Mouse (Mus musculus): ENCODE results near the gene Stk32b. TPM values are rescaled to one million over a fixed set of nuclear protein-coding genes. Genes with fewer than 3 reads are reported as not detected.

Stk32b gene
- polyA plus RNA-seq, 1 experiment from 2014 or later, result 16.7 TPM

DNA sequence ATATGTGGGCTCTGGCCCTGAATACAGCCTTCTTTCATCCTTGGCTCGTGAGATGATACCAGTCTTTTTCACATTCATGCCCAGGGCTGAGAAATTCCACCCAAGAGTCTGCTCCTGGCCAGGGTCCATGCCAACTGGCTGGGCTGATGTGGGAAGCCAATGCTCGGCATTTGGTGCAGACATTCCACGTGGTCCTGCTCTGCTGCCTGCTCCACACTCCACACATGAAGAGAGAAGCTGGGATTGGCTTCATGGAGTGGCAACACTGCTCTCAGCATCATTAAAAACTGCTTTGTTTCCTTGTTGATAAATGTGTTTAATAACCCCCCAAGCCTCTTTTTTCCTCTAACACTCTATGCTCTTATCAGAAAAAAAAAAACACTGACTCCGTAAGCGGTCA lies 61.8 kb downstream of the Stk32b start:
- Histone ChIP-seq H3K9me3 (no peaks in the 10 kb centered on the region), H3K9ac (replicated peaks) (no peak overlapping the region), H3K4me1 (peaks cover 21% of the 10 kb centered on the region), H3K4me2 (replicated peaks) (no peak overlapping the region), H3K4me3 (no peak overlapping the region), H3K27ac (replicated peaks) (no peak overlapping the region), H3K36me3 (no peaks in the 10 kb centered on the region), H3K27me3 (no peaks in the 10 kb centered on the region)
- ATAC-seq (replicated peaks), result no peak
- 64% methylated on average over 5 of the region's 5 CpGs for WGBS

DNA sequence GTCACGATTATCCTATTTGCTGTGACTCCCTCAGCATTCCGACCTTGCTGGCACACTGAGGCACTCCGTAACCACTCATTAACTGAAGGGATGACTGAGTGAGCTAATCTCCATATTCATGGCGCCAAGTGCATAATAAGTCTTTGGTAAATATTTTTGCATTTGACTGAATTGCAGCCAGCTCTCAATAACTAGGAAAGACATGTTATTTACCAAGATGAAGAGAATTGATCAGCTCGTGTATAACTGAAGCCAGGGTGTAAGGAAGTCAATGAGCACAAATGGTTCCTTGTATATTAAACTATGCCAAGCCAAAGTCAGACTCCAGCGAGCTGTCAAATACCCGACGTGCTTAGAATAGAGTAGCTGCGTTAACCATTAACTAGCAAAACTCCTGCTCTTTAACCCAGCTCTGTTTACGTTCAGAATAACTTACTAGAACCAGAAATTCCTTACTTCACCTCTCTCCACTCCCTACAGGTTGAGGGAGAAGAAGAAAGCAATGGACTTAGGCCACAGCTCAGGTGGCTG lies 66.2 kb downstream of the Stk32b start:
- Histone ChIP-seq H3K9ac (replicated peaks) (no peak overlapping the region), H3K27me3 (peaks cover 6% of the 10 kb centered on the region; the same call in 1 of the 2 replicates), H3K4me2 (replicated peaks) (no peak overlapping the region; the same call in 1 of the 2 replicates), H3K4me1 (peaks cover 14% of the 10 kb centered on the region), H3K9me3 (no peaks in the 10 kb centered on the region), H3K4me3 (no peak overlapping the region), H3K36me3 (no peaks in the 10 kb centered on the region), H3K27ac (replicated peaks) (no peak overlapping the region)
- ATAC-seq (replicated peaks), result peak; percentile 66
- WGBS, result 17% methylated on average over 10 of the region's 10 CpGs

DNA sequence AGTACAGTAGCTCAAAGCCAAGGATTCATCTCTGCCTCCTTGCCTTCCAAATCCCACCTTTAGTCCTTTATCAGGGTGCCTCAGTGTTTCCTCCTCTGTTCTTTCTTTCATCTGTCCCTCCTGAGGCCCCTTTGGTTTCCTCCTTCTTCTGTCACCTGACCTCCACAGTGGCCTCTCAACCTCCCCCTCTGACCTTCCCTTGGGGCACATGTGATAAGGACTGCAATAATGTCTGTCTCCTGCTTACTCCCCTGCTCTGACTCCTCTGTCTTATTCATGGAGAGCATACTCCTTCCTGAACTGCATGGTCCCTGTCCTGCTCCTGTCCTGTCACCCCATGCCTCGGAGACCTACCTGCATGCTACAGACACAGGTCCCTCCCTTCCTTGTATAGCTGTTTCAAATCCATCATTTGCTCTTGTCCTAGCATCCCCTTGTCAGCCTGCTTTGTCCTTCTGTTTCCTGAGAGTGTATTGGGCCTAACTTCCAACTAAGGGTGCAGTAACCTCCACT lies 66.8 kb downstream of the Stk32b start:
- no peak overlapping the region for H3K4me2 ChIP-seq (replicated peaks)
- H3K9ac ChIP-seq (replicated peaks), result no peak overlapping the region
- peak; percentile 38; the same call in 1 of the 2 replicates for ATAC-seq (replicated peaks)
- peaks cover 14% of the 10 kb centered on the region for H3K4me1 ChIP-seq
- no peak overlapping the region for H3K27ac ChIP-seq (replicated peaks)
- H3K9me3 ChIP-seq, result no peaks in the 10 kb centered on the region
- WGBS, result 72% methylated on average over 1 of the region's 1 CpGs
- H3K36me3 ChIP-seq, result no peaks in the 10 kb centered on the region
- peaks cover 6% of the 10 kb centered on the region; the same call in 1 of the 2 replicates for H3K27me3 ChIP-seq
- H3K4me3 ChIP-seq, result no peak overlapping the region

DNA sequence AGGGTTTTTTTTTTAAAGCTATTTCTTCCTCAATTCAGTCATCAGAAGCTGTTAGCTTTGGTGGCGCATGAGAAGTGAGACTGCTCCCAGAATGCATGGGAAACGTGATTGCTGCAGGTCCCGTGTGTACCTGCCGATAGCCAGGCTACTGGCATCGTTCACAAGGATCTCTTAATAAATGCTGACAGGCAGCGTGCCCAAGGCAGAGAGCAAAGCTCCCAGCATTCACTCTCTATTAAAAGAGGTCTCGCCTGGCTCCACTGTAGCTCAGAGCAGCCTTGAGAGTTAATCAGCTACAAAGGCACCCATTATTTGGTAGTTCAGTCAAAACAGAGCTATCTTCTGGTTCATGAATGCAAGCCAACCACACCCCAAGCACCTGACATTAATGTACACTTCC lies 72.9 kb downstream of the Stk32b start:
- Histone ChIP-seq H3K9me3 (no peaks in the 10 kb centered on the region), H3K36me3 (no peaks in the 10 kb centered on the region), H3K9ac (replicated peaks) (no peak overlapping the region), H3K27me3 (0 out of 2 replicates have a peak, but pooled peaks cover 2% of the 10 kb centered on the region), H3K4me1 (0 out of 2 replicates have a peak, but pooled peaks cover 2% of the 10 kb centered on the region), H3K27ac (replicated peaks) (no peak overlapping the region), H3K4me2 (replicated peaks) (no peak overlapping the region), H3K4me3 (no peak overlapping the region)
- 47% methylated on average over 7 of the region's 7 CpGs for WGBS
- ATAC-seq (replicated peaks), result no peak

DNA sequence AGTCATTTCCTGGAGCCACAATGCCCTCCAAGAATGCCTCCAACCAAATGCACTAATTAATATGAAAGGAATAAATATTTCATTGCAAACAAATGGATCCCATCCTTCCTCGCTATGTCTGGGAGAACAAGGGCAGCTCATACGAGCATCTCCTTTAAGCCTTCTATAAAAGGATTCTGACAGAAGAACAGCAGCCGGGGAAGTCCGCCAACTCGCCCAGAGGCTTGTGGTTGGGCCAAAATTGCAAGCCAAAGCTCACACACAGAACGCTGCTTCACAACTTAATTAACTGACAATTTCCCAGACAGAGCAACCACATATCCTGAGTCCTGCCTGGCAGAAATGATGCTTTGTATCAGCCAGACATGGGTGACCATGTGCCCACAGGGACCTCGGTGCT lies 74.5 kb downstream of the Stk32b start:
- 46% methylated on average over 7 of the region's 7 CpGs for WGBS
- no peak overlapping the region for H3K27ac ChIP-seq (replicated peaks)
- H3K4me1 ChIP-seq, result 0 out of 2 replicates have a peak, but pooled peaks cover 2% of the 10 kb centered on the region
- ATAC-seq (replicated peaks), result no peak
- H3K4me2 ChIP-seq (replicated peaks), result no peak overlapping the region
- H3K9me3 ChIP-seq, result no peaks in the 10 kb centered on the region
- no peak overlapping the region for H3K9ac ChIP-seq (replicated peaks)
- H3K4me3 ChIP-seq, result no peak overlapping the region
- no peaks in the 10 kb centered on the region for H3K27me3 ChIP-seq
- no peaks in the 10 kb centered on the region for H3K36me3 ChIP-seq

DNA sequence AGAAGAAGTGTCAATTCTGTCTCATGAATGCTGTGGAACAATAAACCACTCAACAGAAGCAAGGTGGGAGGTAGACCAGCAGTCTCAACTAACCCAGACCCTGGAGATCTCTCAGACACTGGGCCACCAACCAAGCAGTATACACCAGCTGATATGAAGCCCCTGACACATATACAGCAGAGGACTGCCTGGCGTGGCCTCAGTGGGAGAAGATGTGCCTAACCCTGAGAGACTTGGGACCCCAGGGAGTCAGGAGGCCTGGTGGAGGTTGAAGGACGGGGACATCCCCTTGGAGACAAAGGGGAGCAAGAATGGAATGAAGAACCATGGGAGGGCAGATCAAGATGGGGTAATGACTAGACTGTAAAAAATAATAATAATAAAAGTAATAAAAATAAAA lies 82.2 kb downstream of the Stk32b start:
- no peak overlapping the region for H3K27ac ChIP-seq (replicated peaks)
- H3K4me2 ChIP-seq (replicated peaks), result no peak overlapping the region
- no peak overlapping the region for H3K4me3 ChIP-seq
- H3K9ac ChIP-seq (replicated peaks), result no peak overlapping the region
- H3K4me1 ChIP-seq, result no peaks in the 10 kb centered on the region
- WGBS, result 83% methylated on average over 2 of the region's 2 CpGs
- no peaks in the 10 kb centered on the region for H3K36me3 ChIP-seq
- ATAC-seq (replicated peaks), result no peak
- no peaks in the 10 kb centered on the region for H3K9me3 ChIP-seq
- H3K27me3 ChIP-seq, result no peaks in the 10 kb centered on the region

DNA sequence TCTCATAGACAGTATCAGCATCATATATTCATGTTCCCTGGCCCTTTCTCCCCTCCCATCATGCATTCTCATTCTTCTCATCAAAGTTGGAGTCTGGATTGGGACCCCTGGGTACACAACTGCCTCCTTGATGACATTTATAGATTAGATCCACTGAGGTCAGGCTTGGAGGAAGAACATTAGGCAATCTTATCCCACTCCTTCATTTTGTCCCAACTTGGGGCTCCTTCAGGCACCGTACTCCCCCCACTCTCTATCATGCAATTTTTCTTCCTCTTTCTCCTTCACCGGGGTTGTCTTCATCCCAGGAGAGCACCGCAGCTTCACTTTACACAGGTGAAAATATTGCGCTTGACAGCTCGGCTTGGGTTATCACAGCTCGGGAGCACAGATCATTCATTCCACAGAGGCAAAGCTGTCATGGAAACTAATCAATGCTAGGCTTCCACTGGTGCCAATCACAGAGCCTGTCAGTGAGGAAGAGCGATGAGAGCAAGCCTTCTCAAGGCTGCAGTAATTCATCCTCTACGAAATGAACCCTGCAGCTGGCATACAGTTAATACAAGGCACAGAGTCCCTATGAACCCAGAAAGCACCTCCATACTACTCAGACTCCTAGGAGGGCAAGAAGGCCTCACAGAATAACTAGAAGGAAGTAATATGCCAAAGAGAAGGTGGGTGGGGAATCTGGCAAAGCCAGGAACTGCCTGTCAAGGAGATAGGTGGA lies 89.4 kb downstream of the Stk32b start:
- Histone ChIP-seq H3K27me3 (no peaks in the 10 kb centered on the region), H3K9me3 (no peaks in the 10 kb centered on the region), H3K27ac (replicated peaks) (no peak overlapping the region), H3K4me1 (no peaks in the 10 kb centered on the region), H3K36me3 (no peaks in the 10 kb centered on the region), H3K4me3 (no peak overlapping the region), H3K9ac (replicated peaks) (no peak overlapping the region), H3K4me2 (replicated peaks) (no peak overlapping the region)
- no peak for ATAC-seq (replicated peaks)
- WGBS, result 88% methylated on average over 8 of the region's 8 CpGs

DNA sequence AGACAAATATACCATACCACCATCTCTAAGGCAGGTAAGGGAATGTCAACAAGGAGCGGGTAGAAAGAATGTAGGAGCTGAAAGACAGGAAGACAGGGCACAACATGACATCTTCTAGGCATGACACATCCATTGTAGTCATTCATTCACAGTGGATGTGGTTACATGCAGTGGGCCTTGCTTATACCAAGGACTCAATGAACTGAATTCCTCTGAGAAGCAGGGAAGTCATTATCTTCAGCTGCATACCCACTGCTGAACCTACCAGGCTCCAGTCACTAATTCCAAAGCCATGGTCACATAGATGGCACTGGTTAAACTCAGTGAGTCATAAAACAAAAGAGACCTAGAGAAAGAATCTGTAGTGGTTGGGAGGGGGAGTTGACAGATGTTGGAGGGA lies 105.1 kb downstream of the Stk32b start:
- Histone ChIP-seq H3K9me3 (no peaks in the 10 kb centered on the region), H3K4me1 (no peaks in the 10 kb centered on the region), H3K4me2 (replicated peaks) (no peak overlapping the region), H3K4me3 (no peak overlapping the region), H3K36me3 (no peaks in the 10 kb centered on the region), H3K9ac (replicated peaks) (no peak overlapping the region), H3K27ac (replicated peaks) (no peak overlapping the region), H3K27me3 (no peaks in the 10 kb centered on the region)
- ATAC-seq (replicated peaks), result no peak
- 87% methylated on average over 1 of the region's 1 CpGs for WGBS

DNA sequence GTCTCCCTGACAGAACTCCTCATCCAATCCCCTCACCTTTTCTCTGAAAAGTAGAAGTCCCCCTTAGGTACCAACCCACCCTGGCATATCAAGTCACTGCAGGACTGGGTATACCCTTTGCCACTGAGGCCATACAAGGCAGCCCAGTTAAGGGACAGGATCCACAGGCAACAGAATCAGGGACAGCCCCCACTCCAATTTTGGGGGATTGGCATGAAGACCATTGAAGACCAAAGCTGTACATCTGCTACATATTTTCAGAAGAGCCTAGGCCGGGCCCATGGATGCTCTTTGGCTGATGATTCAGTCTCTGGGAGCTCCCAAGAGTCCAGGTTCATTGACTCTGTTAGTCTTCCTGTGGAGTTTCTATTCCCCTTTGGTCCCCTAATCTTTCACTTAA lies 117.4 kb downstream of the Stk32b start:
- H3K4me2 ChIP-seq (replicated peaks), result no peak overlapping the region
- no peak overlapping the region for H3K4me3 ChIP-seq
- no peak overlapping the region for H3K27ac ChIP-seq (replicated peaks)
- no peak overlapping the region for H3K9ac ChIP-seq (replicated peaks)
- no peaks in the 10 kb centered on the region for H3K9me3 ChIP-seq
- no peaks in the 10 kb centered on the region for H3K36me3 ChIP-seq
- no peaks in the 10 kb centered on the region for H3K27me3 ChIP-seq
- no peaks in the 10 kb centered on the region for H3K4me1 ChIP-seq
- 91% methylated on average over 1 of the region's 1 CpGs for WGBS
- no peak for ATAC-seq (replicated peaks)

DNA sequence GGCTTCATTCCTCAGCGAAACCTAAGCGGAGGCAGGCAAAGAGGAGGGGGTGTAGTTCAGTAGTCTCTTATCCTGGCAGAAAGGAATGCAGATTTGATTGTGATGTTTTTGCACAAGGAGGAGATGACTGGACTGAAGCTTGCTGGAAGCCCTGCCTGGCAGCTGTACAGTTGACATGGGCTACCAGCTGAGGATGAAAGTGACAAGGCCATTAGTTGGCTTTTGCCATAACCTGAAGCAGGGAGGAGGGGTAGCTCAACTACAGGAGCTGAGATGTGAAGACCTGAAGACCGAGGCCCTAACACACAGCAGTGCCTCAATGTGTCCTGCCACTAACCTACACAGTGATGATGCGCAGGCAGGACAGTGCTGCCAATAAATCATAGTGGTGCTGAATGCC lies 118.7 kb downstream of the Stk32b start:
- H3K4me2 ChIP-seq (replicated peaks), result no peak overlapping the region
- H3K27me3 ChIP-seq, result no peaks in the 10 kb centered on the region
- no peaks in the 10 kb centered on the region for H3K36me3 ChIP-seq
- no peak overlapping the region for H3K9ac ChIP-seq (replicated peaks)
- H3K4me3 ChIP-seq, result no peak overlapping the region
- H3K27ac ChIP-seq (replicated peaks), result no peak overlapping the region
- 94% methylated on average over 4 of the region's 4 CpGs for WGBS
- no peaks in the 10 kb centered on the region for H3K4me1 ChIP-seq
- no peaks in the 10 kb centered on the region for H3K9me3 ChIP-seq
- ATAC-seq (replicated peaks), result no peak

GRCm38 (mm10) chr5:37592411-37592810 lies 124.6 kb downstream of the Stk32b start:
- no peaks in the 10 kb centered on the region for H3K9me3 ChIP-seq
- no peak overlapping the region for H3K27ac ChIP-seq (replicated peaks)
- H3K9ac ChIP-seq (replicated peaks), result no peak overlapping the region
- no peaks in the 10 kb centered on the region for H3K27me3 ChIP-seq
- no peak overlapping the region for H3K4me2 ChIP-seq (replicated peaks)
- 79% methylated on average over 5 of the region's 5 CpGs for WGBS
- no peak overlapping the region for H3K4me3 ChIP-seq
- no peaks in the 10 kb centered on the region for H3K36me3 ChIP-seq
- H3K4me1 ChIP-seq, result no peaks in the 10 kb centered on the region
- no peak for ATAC-seq (replicated peaks)

DNA sequence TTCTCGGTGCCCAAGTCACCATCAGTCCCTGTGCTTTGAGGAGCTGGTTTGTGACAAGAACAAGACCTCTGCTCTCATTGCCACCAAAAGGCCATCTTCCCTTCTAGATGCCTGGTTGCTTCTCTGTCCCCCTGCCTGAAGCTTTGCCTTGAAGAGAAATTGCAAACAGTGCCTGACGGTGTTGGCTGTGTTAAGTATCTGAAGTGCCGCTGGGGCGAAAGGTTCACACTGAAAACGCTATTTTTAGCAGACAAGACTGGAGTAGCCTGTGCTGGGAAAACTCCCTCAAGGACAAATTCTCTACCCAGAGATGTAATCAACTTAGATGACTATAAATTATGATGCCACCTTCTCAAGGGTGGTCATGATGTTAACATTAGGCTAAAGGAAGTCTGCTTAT lies 129.1 kb downstream of the Stk32b start:
- no peak for ATAC-seq (replicated peaks)
- Histone ChIP-seq H3K4me1 (no peaks in the 10 kb centered on the region), H3K36me3 (no peaks in the 10 kb centered on the region), H3K27ac (replicated peaks) (no peak overlapping the region), H3K9me3 (no peaks in the 10 kb centered on the region), H3K4me2 (replicated peaks) (no peak overlapping the region), H3K9ac (replicated peaks) (no peak overlapping the region), H3K27me3 (no peaks in the 10 kb centered on the region), H3K4me3 (no peak overlapping the region)
- 85% methylated on average over 5 of the region's 5 CpGs for WGBS
